Mouse (Mus musculus): ENCODE measurements at regions not wholly inside any gene's neighbourhood (a gene's known extent, or its start where the extent isn't known, plus 50 kb on each side); places are given as distances from the start of the nearest gene placed in this dataset.

GRCm38 (mm10) chr8:49084191-49084875 is 240.6 kb upstream of the Tenm3 start:
- no peak for TF ChIP-seq CTCF (IDR thresholded peaks at IDR 0.05; ENCODE audit: control insufficient read depth, insufficient read depth, insufficient replicate concordance, low read depth, low read length)
- no peak for TF ChIP-seq POLR2A (IDR thresholded peaks at IDR 0.05; ENCODE audit: control insufficient read depth, low read depth, low read length)
